Mouse (Mus musculus): ENCODE measurements around the gene Mkrn2. TPM values are rescaled to one million over a fixed set of nuclear protein-coding genes. Genes with fewer than 3 reads are reported as not detected.

Mkrn2 gene
- total RNA-seq, 2 experiments from 2014 or later: 32.2 to 44.4 TPM

Other genes with a start within 250 kb of the Mkrn2 start
- gene Pparg, start 241.0 kb upstream of the Mkrn2 start, total RNA-seq (2021): 1 to 10 TPM; 1.1 TPM
- gene Tsen2, start 57.2 kb upstream of the Mkrn2 start, total RNA-seq (2021): 10 to 100 TPM; 25.6 to 33.7 TPM
- not detected for gene Mkrn2os, start 9.3 kb upstream of the Mkrn2 start, total RNA-seq (2021)
- 100 to 1,000 TPM; 114 to 123 TPM for gene Raf1, start 74.7 kb downstream of the Mkrn2 start, total RNA-seq (2021)
- gene Tmem40, start 160.5 kb downstream of the Mkrn2 start, total RNA-seq (2021): under 1 TPM; 0.38 to 0.87 TPM
- 1 to 10 TPM; 5.6 to 6.1 TPM for gene Cand2, start 172.6 kb downstream of the Mkrn2 start, total RNA-seq (2021)
- 100 to 1,000 TPM; 566 to 632 TPM for gene Rpl32, start 206.8 kb downstream of the Mkrn2 start, total RNA-seq (2021)
- 1 to 10 TPM; 2.9 to 3.5 TPM for gene Efcab12, start 236.5 kb downstream of the Mkrn2 start, total RNA-seq (2021)

Data from layer of hippocampus, postnatal 10 days (tissue).